Mouse (Mus musculus): Measurements from ENCODE around the gene Sdhaf1.

Gene Sdhaf1

GRCm38 (mm10) chr7:30323795-30324194 lies at the start of gene Sdhaf1:
Sdhaf1 (minus strand) TSS chr7:30323895.
- no peak for DNase-seq (ENCODE audit: extremely low spot score)

- DNase-seq (ENCODE audit: extremely low spot score): no peak
Measured at GRCm38 (mm10) chr7:30367466-30367865, 43.8 kb upstream of the Sdhaf1 start.

- no peak for DNase-seq (ENCODE audit: extremely low spot score)
Measured at GRCm38 (mm10) chr7:30363344-30363738, 39.6 kb upstream of the Sdhaf1 start.

GRCm38 (mm10) chr7:30362652-30363343 lies 39.1 kb upstream of the Sdhaf1 start, which contains the start of gene Lrfn3:
Lrfn3 (minus strand) TSS chr7:30362772.
- DNase-seq (ENCODE audit: extremely low spot score): peak; percentile 71

GRCm38 (mm10) chr7:30360028-30360427 lies 36.3 kb upstream of the Sdhaf1 start:
- DNase-seq (ENCODE audit: extremely low spot score): no peak

GRCm38 (mm10) chr7:30359276-30359865 lies 35.7 kb upstream of the Sdhaf1 start:
- DNase-seq (ENCODE audit: extremely low spot score): no peak

- DNase-seq (ENCODE audit: extremely low spot score): no peak
Measured at GRCm38 (mm10) chr7:30358378-30359186, 34.9 kb upstream of the Sdhaf1 start.

- DNase-seq (ENCODE audit: extremely low spot score): no peak
Measured at GRCm38 (mm10) chr7:30354059-30354458, 30.4 kb upstream of the Sdhaf1 start.

- DNase-seq (ENCODE audit: extremely low spot score): peak; percentile 67
Measured at GRCm38 (mm10) chr7:30353279-30353822, 29.7 kb upstream of the Sdhaf1 start.

- peak; percentile 71 for DNase-seq (ENCODE audit: extremely low spot score)
Measured at GRCm38 (mm10) chr7:30347828-30348227, 24.1 kb upstream of the Sdhaf1 start.

- DNase-seq (ENCODE audit: extremely low spot score): peak; percentile 63
Measured at GRCm38 (mm10) chr7:30346635-30347379, 23.1 kb upstream of the Sdhaf1 start.

GRCm38 (mm10) chr7:30339432-30340109 lies 15.9 kb upstream of the Sdhaf1 start:
- DNase-seq (ENCODE audit: extremely low spot score): no peak

GRCm38 (mm10) chr7:30336384-30336783 lies 12.7 kb upstream of the Sdhaf1 start:
- DNase-seq (ENCODE audit: extremely low spot score): peak; percentile 81

- no peak for DNase-seq (ENCODE audit: extremely low spot score)
Measured at GRCm38 (mm10) chr7:30335688-30336087, 12.0 kb upstream of the Sdhaf1 start.

GRCm38 (mm10) chr7:30334563-30334962 lies 10.9 kb upstream of the Sdhaf1 start:
- no peak for DNase-seq (ENCODE audit: extremely low spot score)

GRCm38 (mm10) chr7:30333436-30333835 lies 9.7 kb upstream of the Sdhaf1 start:
- no peak for DNase-seq (ENCODE audit: extremely low spot score)

- DNase-seq (ENCODE audit: extremely low spot score): no peak
Measured at GRCm38 (mm10) chr7:30332622-30333259, 9.0 kb upstream of the Sdhaf1 start.

- DNase-seq (ENCODE audit: extremely low spot score): peak; percentile 82
Measured at GRCm38 (mm10) chr7:30331887-30332286, 8.2 kb upstream of the Sdhaf1 start.

- DNase-seq (ENCODE audit: extremely low spot score): no peak
Measured at GRCm38 (mm10) chr7:30328379-30328778, 4.7 kb upstream of the Sdhaf1 start.

- DNase-seq (ENCODE audit: extremely low spot score): no peak
Measured at GRCm38 (mm10) chr7:30327140-30327539, 3.4 kb upstream of the Sdhaf1 start.

- no peak for DNase-seq (ENCODE audit: extremely low spot score)
Measured at GRCm38 (mm10) chr7:30326427-30326826, 2.7 kb upstream of the Sdhaf1 start.

Measured in embryo, embryonic 9.5 days (tissue).